Mouse (Mus musculus) embryonic facial prominence, embryonic 13.5 days (tissue): Measurements from ENCODE around the gene Casq1. TPM values are rescaled to one million over a fixed set of nuclear protein-coding genes. Genes with fewer than 3 reads are reported as not detected.

Experiments
- ATAC-seq: fragments of 200-750 bp; cut with Nextera tagmentation; 2 replicates; pipeline ENCODE4 v1.8.0; 2017; ENCODE audit warnings: low read depth; ENCODE audit not compliant: insufficient number of reproducible peaks, insufficient read depth, low FRiP score, low TSS enrichment
- H3K27ac ChIP-seq: fragments of 300-500 bp; sonication (generic); 2 replicates; pipeline ENCODE4 v1.5.1; 2015; ENCODE audit warnings: moderate library complexity, mild to moderate bottlenecking, inconsistent platforms
- H3K27me3 ChIP-seq: fragments of 300-500 bp; sonication (generic); 2 replicates; pipeline ENCODE4 v1.6.1; 2015; ENCODE audit warnings: mild to moderate bottlenecking, inconsistent platforms
- H3K36me3 ChIP-seq: fragments of 300-500 bp; sonication (generic); 2 replicates; pipeline ENCODE4 v1.6.1; 2015; ENCODE audit warnings: mild to moderate bottlenecking, inconsistent platforms
- H3K4me1 ChIP-seq: fragments of 300-500 bp; sonication (generic); 2 replicates; pipeline ENCODE4 v1.6.1; 2015; ENCODE audit warnings: inconsistent platforms
- H3K4me2 ChIP-seq: fragments of 300-500 bp; sonication (generic); 2 replicates; pipeline ENCODE4 v1.6.1; 2015; ENCODE audit warnings: moderate library complexity, mild to moderate bottlenecking, inconsistent platforms
- H3K4me3 ChIP-seq: fragments of 300-500 bp; sonication (generic); 2 replicates; pipeline ENCODE4 v1.5.1; 2015; ENCODE audit warnings: mild to moderate bottlenecking, inconsistent platforms
- H3K9ac ChIP-seq: fragments of 300-500 bp; sonication (generic); 2 replicates; pipeline ENCODE4 v1.6.1; 2015; ENCODE audit warnings: mild to moderate bottlenecking, inconsistent platforms
- H3K9me3 ChIP-seq: fragments of 300-500 bp; sonication (generic); 2 replicates; pipeline ENCODE4 v1.6.1; 2016; ENCODE audit warnings: inconsistent platforms
- WGBS: fragments of 180-500 bp; shearing (Covaris S2); methylation state at CpG from one replicate; pipeline ENCODE4 v1.1.7; 2015; ENCODE audit warnings: mixed read lengths; 5-methylcytosine and 5-hydroxymethylcytosine counted together
- polyA plus RNA-seq: library from polyadenylated mRNA; unstranded; fragments of >200 nt; fragmentation: Nextera tagmentation; extraction: Ambion mirVana; gene quantifications from 2 replicates; pipeline ENCODE4 v1.2.1, GENCODE M21; 2015

The Casq1 gene
- polyA plus RNA-seq, 1 experiment from 2014 or later = 2.1 TPM

- ATAC-seq = no peak
- 81% methylated on average over 2 of the region's 2 CpGs for WGBS
- no peaks in the 10 kb centered on the region for H3K9me3 ChIP-seq
Observed at GRCm38 (mm10) chr1:172228209-172228608, 8.5 kb upstream of the Casq1 start.

GRCm38 (mm10) chr1:172221297-172222063, 1.8 kb upstream of the Casq1 start:
- Histone ChIP-seq H3K4me1 (peaks cover 42% of the 10 kb centered on the region), H3K27ac (peak overlapping the region; percentile 95), H3K27me3 (no peaks in the 10 kb centered on the region), H3K4me3 (no peak overlapping the region), H3K4me2 (peak overlapping the region; percentile 14; the same call in 1 of the 2 replicates), H3K9ac (peak overlapping the region; percentile 22; the same call in 1 of the 2 replicates), H3K9me3 (no peaks in the 10 kb centered on the region), H3K36me3 (no peaks in the 10 kb centered on the region)
- WGBS = 28% methylated on average over 11 of the region's 11 CpGs
- peak; percentile 63 for ATAC-seq

More at GRCm38 (mm10) chr1:172228209-172228608, 8.5 kb upstream of the Casq1 start:
- H3K4me3 ChIP-seq = no peak overlapping the region
- no peak overlapping the region for H3K27ac ChIP-seq
- no peaks in the 10 kb centered on the region for H3K4me1 ChIP-seq
- no peak overlapping the region for H3K4me2 ChIP-seq
- H3K36me3 ChIP-seq = no peaks in the 10 kb centered on the region
- H3K27me3 ChIP-seq = no peaks in the 10 kb centered on the region
- no peak overlapping the region for H3K9ac ChIP-seq

GRCm38 (mm10) chr1:172220414-172220813, 746 bp upstream of the Casq1 start:
- Histone ChIP-seq H3K4me2 (no peak overlapping the region), H3K4me3 (no peak overlapping the region), H3K4me1 (peaks cover 42% of the 10 kb centered on the region), H3K27me3 (no peaks in the 10 kb centered on the region), H3K36me3 (no peaks in the 10 kb centered on the region), H3K9ac (no peak overlapping the region), H3K27ac (peak overlapping the region; percentile 95), H3K9me3 (no peaks in the 10 kb centered on the region)
- no peak for ATAC-seq
- WGBS = 43% methylated on average over 10 of the region's 10 CpGs

- H3K27me3 ChIP-seq = no peaks in the 10 kb centered on the region
- no peak overlapping the region for H3K27ac ChIP-seq
- no peak overlapping the region for H3K4me2 ChIP-seq
- 56% methylated on average over 15 of the region's 15 CpGs for WGBS
- no peak overlapping the region for H3K9ac ChIP-seq
- ATAC-seq = no peak
- peaks cover 56% of the 10 kb centered on the region for H3K4me1 ChIP-seq
- H3K4me3 ChIP-seq = no peak overlapping the region
- H3K9me3 ChIP-seq = no peaks in the 10 kb centered on the region
- H3K36me3 ChIP-seq = no peaks in the 10 kb centered on the region
Observed at GRCm38 (mm10) chr1:172218164-172218910, 1.3 kb downstream of the Casq1 start.

- ATAC-seq = 0 out of 2 replicates have a peak, but pooled peaks have one; percentile 13
- 2% methylated on average over 5 of the region's 5 CpGs for WGBS
- H3K9ac ChIP-seq = peak overlapping the region; percentile 37
- H3K9me3 ChIP-seq = no peaks in the 10 kb centered on the region
- H3K27me3 ChIP-seq = no peaks in the 10 kb centered on the region
- H3K4me3 ChIP-seq = peak overlapping the region; percentile 20
- peak overlapping the region; percentile 71 for H3K27ac ChIP-seq
- no peaks in the 10 kb centered on the region for H3K36me3 ChIP-seq
- H3K4me2 ChIP-seq = peak overlapping the region; percentile 44
- peaks cover 60% of the 10 kb centered on the region for H3K4me1 ChIP-seq
Observed at GRCm38 (mm10) chr1:172217148-172217547, 2.5 kb downstream of the Casq1 start.

GRCm38 (mm10) chr1:172214748-172215147, 4.9 kb downstream of the Casq1 start:
- no peak for ATAC-seq
- Histone ChIP-seq H3K4me2 (no peak overlapping the region), H3K36me3 (peaks cover under 1% of the 10 kb centered on the region; the same call in 1 of the 2 replicates), H3K4me1 (peaks cover 36% of the 10 kb centered on the region), H3K27ac (no peak overlapping the region), H3K9me3 (no peaks in the 10 kb centered on the region), H3K27me3 (no peaks in the 10 kb centered on the region), H3K4me3 (no peak overlapping the region), H3K9ac (no peak overlapping the region)
- 69% methylated on average over 3 of the region's 3 CpGs for WGBS

- Histone ChIP-seq H3K27ac (peak overlapping the region; percentile 48; the same call in 1 of the 2 replicates), H3K27me3 (no peaks in the 10 kb centered on the region), H3K4me3 (no peak overlapping the region), H3K4me2 (no peak overlapping the region), H3K9me3 (no peaks in the 10 kb centered on the region), H3K9ac (0 out of 2 replicates have a peak overlapping the region, but pooled peaks have one; percentile 16), H3K4me1 (peaks cover 29% of the 10 kb centered on the region), H3K36me3 (peaks cover 5% of the 10 kb centered on the region; the same call in 1 of the 2 replicates)
- 69% methylated on average over 4 of the region's 4 CpGs for WGBS
- ATAC-seq = no peak
Observed at GRCm38 (mm10) chr1:172213771-172214170, 5.9 kb downstream of the Casq1 start.

GRCm38 (mm10) chr1:172212776-172213175, 6.9 kb downstream of the Casq1 start:
- H3K9ac ChIP-seq = no peak overlapping the region; the same call in 1 of the 2 replicates
- no peak overlapping the region for H3K4me3 ChIP-seq
- 50% methylated on average over 5 of the region's 5 CpGs for WGBS
- peaks cover 5% of the 10 kb centered on the region; the same call in 1 of the 2 replicates for H3K36me3 ChIP-seq
- peak overlapping the region; percentile 48; the same call in 1 of the 2 replicates for H3K27ac ChIP-seq
- H3K4me1 ChIP-seq = peaks cover 29% of the 10 kb centered on the region
- H3K27me3 ChIP-seq = no peaks in the 10 kb centered on the region
- H3K9me3 ChIP-seq = no peaks in the 10 kb centered on the region
- H3K4me2 ChIP-seq = no peak overlapping the region
- ATAC-seq = no peak

GRCm38 (mm10) chr1:172207111-172207584, 12.5 kb downstream of the Casq1 start:
- H3K9ac ChIP-seq = peak overlapping the region; percentile 90
- peak overlapping the region; percentile 70 for H3K4me3 ChIP-seq
- H3K27me3 ChIP-seq = no peaks in the 10 kb centered on the region
- peaks cover 52% of the 10 kb centered on the region for H3K4me1 ChIP-seq
- ATAC-seq = no peak
- peak overlapping the region; percentile 82 for H3K4me2 ChIP-seq
- H3K36me3 ChIP-seq = peaks cover 5% of the 10 kb centered on the region
- H3K9me3 ChIP-seq = no peaks in the 10 kb centered on the region
- peak overlapping the region; percentile 81; the same call in 1 of the 2 replicates for H3K27ac ChIP-seq
- WGBS = 27% methylated on average over 7 of the region's 7 CpGs

GRCm38 (mm10) chr1:172206141-172206917, 13.3 kb downstream of the Casq1 start, which contains the start of gene Pea15a:
Gene Pea15a, minus strand, starts transcription at chr1:172206804.
- under 1% methylated on average over 38 of the region's 40 CpGs for WGBS
- H3K9ac ChIP-seq = peak within 1 kb of the TSS; percentile 90
- peaks cover 59% of the 10 kb centered on the region for H3K4me1 ChIP-seq
- peaks cover 5% of the 10 kb centered on the region for H3K36me3 ChIP-seq
- no peaks in the 10 kb centered on the region for H3K9me3 ChIP-seq
- peak within 1 kb of the TSS; percentile 81 for H3K27ac ChIP-seq
- no peaks in the 10 kb centered on the region for H3K27me3 ChIP-seq
- peak; percentile 68 for ATAC-seq
- peak within 1 kb of the TSS; percentile 70 for H3K4me3 ChIP-seq
- peak within 1 kb of the TSS; percentile 82 for H3K4me2 ChIP-seq

GRCm38 (mm10) chr1:172205741-172206087, 14.0 kb downstream of the Casq1 start:
- no peak for ATAC-seq
- peak overlapping the region; percentile 70 for H3K4me3 ChIP-seq
- peak overlapping the region; percentile 81 for H3K27ac ChIP-seq
- peak overlapping the region; percentile 82 for H3K4me2 ChIP-seq
- H3K27me3 ChIP-seq = no peaks in the 10 kb centered on the region
- peaks cover 65% of the 10 kb centered on the region for H3K4me1 ChIP-seq
- H3K9me3 ChIP-seq = no peaks in the 10 kb centered on the region
- H3K9ac ChIP-seq = peak overlapping the region; percentile 90
- peaks cover 8% of the 10 kb centered on the region for H3K36me3 ChIP-seq
- 12% methylated on average over 3 of the region's 3 CpGs for WGBS
